Mouse (Mus musculus): ENCODE data around the gene Lrba.

DNA sequence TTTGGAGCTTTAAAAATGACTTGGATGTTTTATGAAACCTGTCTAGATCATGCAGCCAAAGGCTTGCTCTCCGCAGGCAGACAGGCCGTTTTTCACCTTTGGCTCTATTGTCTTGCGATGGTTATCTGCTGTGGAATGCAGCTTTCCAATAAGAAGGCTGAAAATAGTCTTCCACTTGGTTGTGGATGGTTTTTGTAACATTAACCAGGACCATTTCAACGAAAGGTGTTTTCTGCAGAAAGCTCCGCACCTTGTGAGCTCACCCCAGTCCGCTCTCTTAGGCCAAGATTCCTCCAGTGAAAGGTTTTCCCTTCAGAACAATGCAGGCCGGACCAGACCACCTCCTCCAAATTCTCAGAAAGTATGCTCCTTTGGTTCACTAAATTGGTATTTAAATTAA, 536.0 kb downstream of the Lrba start:
- TF ChIP-seq CTCF (IDR thresholded peaks at IDR 0.05) (no peak), EP300 (IDR thresholded peaks at IDR 0.05) (no peak)
